Mouse (Mus musculus): ENCODE results near the gene Rpl27a. TPM values are rescaled to one million over a fixed set of nuclear protein-coding genes. Genes with fewer than 3 reads are reported as not detected.

Rpl27a gene
- polyA plus RNA-seq (2012; rRNA removed) = 553 and 570 TPM in 2 replicates

GRCm38 (mm10) chr7:109518838-109519696, at the start of gene Rpl27a:
Gene Rpl27a, plus strand, starts transcription at chr7:109519147.

GRCm38 (mm10) chr7:109508034-109508433, 10.9 kb upstream of the Rpl27a start, which contains the start of gene Trim66:
Gene Trim66, minus strand, starts transcription at chr7:109508134.

Other genes with a start within 250 kb of the Rpl27a start
- 5.7 and 6.2 TPM in 2 replicates for gene Stk33, start 80.1 kb upstream of the Rpl27a start, polyA plus RNA-seq (2012; rRNA removed)
- 3.3 and 3.4 TPM in 2 replicates for gene Trim66, start 11.0 kb upstream of the Rpl27a start, polyA plus RNA-seq (2012; rRNA removed)
- 16.1 and 18.5 TPM in 2 replicates for gene St5, start 184.5 kb downstream of the Rpl27a start, polyA plus RNA-seq (2012; rRNA removed)
- 11.4 and 12.3 TPM in 2 replicates for gene Akip1, start 184.5 kb downstream of the Rpl27a start, polyA plus RNA-seq (2012; rRNA removed)
- gene BC051019, start 204.7 kb downstream of the Rpl27a start, polyA plus RNA-seq (2012; rRNA removed) = 0.23 and 0.41 TPM in 2 replicates
- gene Ascl3, start 212.6 kb downstream of the Rpl27a start, polyA plus RNA-seq (2012; rRNA removed) = 0.13 and 0.15 TPM in 2 replicates
- 89.7 and 97.2 TPM in 2 replicates for gene Tmem9b, start 233.7 kb downstream of the Rpl27a start, polyA plus RNA-seq (2012; rRNA removed)

Data from central nervous system, embryonic 18 days (tissue).